Mouse (Mus musculus): ENCODE measurements around the gene Krcc1.

- no peak for TF ChIP-seq CTCF (IDR thresholded peaks at IDR 0.05; ENCODE audit: low read depth, low read length)
- no peak for TF ChIP-seq EP300 (IDR thresholded peaks at IDR 0.05; ENCODE audit: insufficient read depth, low read depth, low read length)
- TF ChIP-seq POLR2A (IDR thresholded peaks at IDR 0.05; ENCODE audit: insufficient read depth, low read length), result no peak
Measured at GRCm38 (mm10) chr6:71274621-71275020, 3.1 kb downstream of the Krcc1 start.

Data from ES-Bruce4 (cell line).